Mouse (Mus musculus) midbrain, embryonic 13.5 days (tissue): Measurements from ENCODE around the gene Wfdc6b. TPM values are rescaled to one million over a fixed set of nuclear protein-coding genes. Genes with fewer than 3 reads are reported as not detected.
"Not testable (repeated sequence)": the region's sequence is repeated elsewhere in the genome, so short reads cannot be mapped to it uniquely, and the experiment has no call there.

Source experiments
- ATAC-seq: fragments of 200-750 bp; cut with Nextera tagmentation; 2 replicates; pipeline ENCODE4 v1.8.0; 2017; ENCODE audit warnings: mild to moderate bottlenecking, moderate TSS enrichment, moderate library complexity
- H3K27ac ChIP-seq: fragments of 300-500 bp; sonication (generic); 2 replicates; pipeline ENCODE4 v1.5.1; 2015; ENCODE audit warnings: inconsistent platforms, mild to moderate bottlenecking, moderate library complexity
- H3K27me3 ChIP-seq: fragments of 300-500 bp; sonication (generic); 2 replicates; pipeline ENCODE4 v1.6.1; 2015; ENCODE audit warnings: mild to moderate bottlenecking, inconsistent platforms
- H3K36me3 ChIP-seq: fragments of 300-500 bp; sonication (generic); 2 replicates; pipeline ENCODE4 v1.6.1; 2015; ENCODE audit warnings: mild to moderate bottlenecking, inconsistent platforms
- H3K4me1 ChIP-seq: fragments of 300-500 bp; sonication (generic); replicated peaks from 2 replicates; pipeline ENCODE4 v1.6.1; 2015; ENCODE audit warnings: inconsistent platforms
- H3K4me2 ChIP-seq: fragments of 300-500 bp; sonication (generic); replicated peaks from 2 replicates; pipeline ENCODE4 v1.6.1; 2015; ENCODE audit warnings: moderate library complexity, mild to moderate bottlenecking, inconsistent platforms
- H3K4me3 ChIP-seq: fragments of 300-500 bp; sonication (generic); replicated peaks from 2 replicates; pipeline ENCODE4 v1.5.1; 2015; ENCODE audit warnings: mild to moderate bottlenecking, inconsistent platforms
- H3K9ac ChIP-seq: fragments of 300-500 bp; sonication (generic); replicated peaks from 2 replicates; pipeline ENCODE4 v1.6.1; 2015; ENCODE audit warnings: mild to moderate bottlenecking, inconsistent platforms
- H3K9me3 ChIP-seq: fragments of 300-500 bp; sonication (generic); 2 replicates; pipeline ENCODE4 v1.6.1; 2016; ENCODE audit warnings: mild to moderate bottlenecking, inconsistent platforms
- WGBS: fragments of 180-500 bp; shearing (Covaris S2); methylation state at CpG from one replicate; pipeline ENCODE4 v1.1.7; 2015; 5-methylcytosine and 5-hydroxymethylcytosine counted together
- polyA plus RNA-seq: library from polyadenylated mRNA; unstranded; fragments of >200 nt; fragmentation: Nextera tagmentation; extraction: Ambion mirVana; gene quantifications from 2 replicates; pipeline ENCODE4 v1.2.1, GENCODE M21; 2015

Wfdc6b gene
- not detected in 2 replicates for polyA plus RNA-seq

DNA sequence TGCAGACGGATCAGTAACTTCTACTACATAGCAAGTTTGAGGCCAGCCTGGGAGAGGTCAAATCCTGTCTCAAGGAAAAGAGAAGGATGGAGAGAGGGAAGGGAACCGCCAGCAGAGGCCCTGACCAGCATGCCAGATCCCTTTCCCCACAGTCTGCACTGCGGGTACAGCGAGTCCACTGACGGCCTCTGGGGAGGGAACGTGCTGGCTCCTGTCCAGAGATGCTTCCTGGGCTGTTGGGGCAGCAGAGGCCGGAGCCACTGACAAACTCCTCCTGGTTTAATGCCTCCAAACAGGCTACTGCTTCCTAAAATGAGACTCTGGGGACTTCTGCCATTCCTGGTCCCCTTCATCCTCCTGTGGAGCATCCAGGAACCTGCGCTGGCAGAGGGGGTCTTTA is at the start of gene Wfdc6b, which contains the start of gene Wfdc8:
Wfdc6b (plus strand) TSS at position 52 of the 400 bp plus-strand sequence.
Wfdc8 (minus strand) TSS at position 156 of the 400 bp plus-strand sequence.
- H3K36me3 ChIP-seq, H3K4me3 ChIP-seq: not testable (repeated sequence)

GRCm38 (mm10) chr2:164564346-164564745 is 49.0 kb upstream of the Wfdc6b start:
- no peaks in the 10 kb centered on the region for H3K36me3 ChIP-seq
- no peak overlapping the region for H3K9ac ChIP-seq
- peaks cover 26% of the 10 kb centered on the region for H3K27me3 ChIP-seq
- H3K27ac ChIP-seq, result no peak overlapping the region
- no peaks in the 10 kb centered on the region for H3K9me3 ChIP-seq
- H3K4me2 ChIP-seq, result peak overlapping the region; percentile 92
- WGBS, result 77% methylated on average over 5 of the region's 5 CpGs
- ATAC-seq, result no peak
- H3K4me3 ChIP-seq, result no peak overlapping the region
- peaks cover 21% of the 10 kb centered on the region for H3K4me1 ChIP-seq

More for the DNA sequence above, at the start of gene Wfdc6b, which contains the start of gene Wfdc8:
- ATAC-seq, H3K27me3 ChIP-seq, H3K27ac ChIP-seq, H3K9ac ChIP-seq, H3K9me3 ChIP-seq, H3K4me2 ChIP-seq, H3K4me1 ChIP-seq: not testable (repeated sequence)
- WGBS, result 52% methylated on average over 8 of the region's 8 CpGs

GRCm38 (mm10) chr2:164566997-164567396 is 46.3 kb upstream of the Wfdc6b start:
- H3K4me2 ChIP-seq, result no peak overlapping the region
- H3K4me1 ChIP-seq, result peaks cover 21% of the 10 kb centered on the region
- no peak overlapping the region for H3K4me3 ChIP-seq
- no peaks in the 10 kb centered on the region for H3K36me3 ChIP-seq
- no peaks in the 10 kb centered on the region for H3K9me3 ChIP-seq
- ATAC-seq, result no peak
- no peak overlapping the region for H3K9ac ChIP-seq
- WGBS, result 94% methylated on average over 2 of the region's 2 CpGs
- no peak overlapping the region for H3K27ac ChIP-seq
- peaks cover 22% of the 10 kb centered on the region for H3K27me3 ChIP-seq

DNA sequence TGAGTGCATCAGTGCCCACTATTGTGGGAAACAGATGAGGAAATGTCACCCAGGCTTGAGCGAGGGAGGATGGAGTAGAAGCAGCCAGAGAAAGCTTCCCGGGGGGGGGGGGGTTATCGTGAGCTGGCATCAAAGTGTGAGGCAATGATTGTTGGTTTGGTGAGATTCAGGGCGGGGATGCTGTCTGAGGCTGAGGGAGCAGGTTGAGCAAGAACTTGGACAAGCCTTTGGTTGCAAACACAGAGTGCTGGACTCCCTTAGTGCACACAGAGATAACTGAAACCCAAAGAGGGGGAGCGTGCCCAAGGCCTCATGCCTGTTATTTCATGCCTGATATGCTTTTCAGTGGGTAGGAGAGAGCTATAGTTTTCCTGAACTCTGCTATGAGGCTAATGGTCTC is 45.9 kb upstream of the Wfdc6b start:
- Histone ChIP-seq H3K9ac (no peak overlapping the region), H3K4me3 (no peak overlapping the region)

DNA sequence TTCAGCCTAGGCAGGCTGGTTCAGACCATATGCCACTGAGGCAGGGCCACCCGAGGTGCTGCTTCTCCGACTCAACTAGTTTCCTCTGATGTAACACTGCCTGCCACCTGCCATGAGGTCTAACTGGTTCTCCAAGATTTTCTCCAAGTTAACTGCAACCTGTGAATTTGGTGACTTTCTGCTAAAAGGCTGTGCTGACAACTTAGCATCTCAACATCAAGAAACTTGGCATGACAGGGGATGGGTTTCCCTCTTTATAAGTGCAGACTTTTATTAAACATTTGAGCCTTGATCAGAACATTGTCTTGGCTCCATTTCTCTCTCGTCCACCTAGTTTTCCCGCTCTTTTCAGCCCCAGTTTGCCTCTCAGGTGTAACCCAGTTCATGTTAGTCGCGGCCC is 40.0 kb upstream of the Wfdc6b start, which contains the start of gene Spint3:
Spint3 (minus strand) TSS at position 101 of the 400 bp plus-strand sequence.
- not testable (repeated sequence) for H3K9me3 ChIP-seq, H3K4me1 ChIP-seq, H3K4me2 ChIP-seq, ATAC-seq, H3K4me3 ChIP-seq, H3K27me3 ChIP-seq, H3K27ac ChIP-seq, H3K36me3 ChIP-seq, H3K9ac ChIP-seq
- WGBS, result 84% methylated on average over 6 of the region's 6 CpGs

More for the DNA sequence above, 45.9 kb upstream of the Wfdc6b start:
- Histone ChIP-seq H3K4me2 (no peak overlapping the region), H3K9me3 (no peaks in the 10 kb centered on the region), H3K27me3 (peaks cover 17% of the 10 kb centered on the region), H3K4me1 (peaks cover 18% of the 10 kb centered on the region), H3K36me3 (no peaks in the 10 kb centered on the region), H3K27ac (no peak overlapping the region)
- 91% methylated on average over 5 of the region's 5 CpGs for WGBS
- no peak for ATAC-seq

DNA sequence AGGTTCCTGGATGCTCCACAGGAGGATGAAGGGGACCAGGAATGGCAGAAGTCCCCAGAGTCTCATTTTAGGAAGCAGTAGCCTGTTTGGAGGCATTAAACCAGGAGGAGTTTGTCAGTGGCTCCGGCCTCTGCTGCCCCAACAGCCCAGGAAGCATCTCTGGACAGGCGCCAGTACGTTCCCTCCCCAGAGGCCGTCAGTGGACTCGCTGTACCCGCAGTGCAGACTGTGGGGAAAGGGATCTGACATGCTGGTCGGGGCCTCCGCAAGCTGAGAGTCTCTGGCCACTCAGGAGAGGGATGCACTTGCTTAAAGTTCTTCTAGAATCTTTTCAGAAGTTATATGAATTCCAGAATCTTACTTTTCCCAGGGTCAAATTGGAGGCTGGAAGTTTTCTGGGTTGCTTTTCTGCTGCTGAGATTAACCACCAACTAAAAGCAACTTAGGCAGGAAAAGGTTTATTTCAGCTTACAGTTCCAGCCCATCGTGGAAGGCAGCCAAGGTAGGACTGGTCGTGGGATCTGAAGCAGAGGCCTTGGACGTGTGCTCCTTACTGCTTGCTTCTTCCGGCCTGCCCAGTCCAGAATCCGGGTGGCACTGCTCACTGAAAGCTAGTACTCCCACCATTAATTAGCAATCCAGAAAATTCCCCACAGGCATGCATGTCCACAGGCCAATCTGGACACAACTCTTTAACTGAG is 28.1 kb upstream of the Wfdc6b start, which contains the start of gene Wfdc6a:
Wfdc6a (minus strand) TSS at position 423 of the 701 bp plus-strand sequence.
- 55% methylated on average over 13 of the region's 13 CpGs for WGBS

DNA sequence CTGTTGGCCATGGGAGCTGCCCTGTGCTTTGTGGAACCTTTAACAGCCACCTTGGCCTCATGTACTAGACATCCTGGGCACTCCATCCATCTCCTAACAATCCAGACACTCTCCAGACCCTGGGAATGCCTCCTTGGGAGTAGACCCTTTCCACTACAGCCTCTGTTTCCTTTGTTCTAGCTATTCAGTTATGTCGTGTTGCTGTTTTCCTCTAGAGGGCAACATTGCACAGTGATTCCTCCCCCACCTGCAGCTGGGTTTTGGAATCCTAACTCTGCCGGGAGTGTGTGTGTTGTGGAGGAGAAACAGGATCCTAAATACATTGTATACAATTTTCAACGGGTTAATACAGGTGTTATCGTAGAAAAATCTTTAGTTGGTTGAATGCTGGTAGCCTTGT is 21.3 kb upstream of the Wfdc6b start:
- H3K9ac ChIP-seq, result no peak overlapping the region
- H3K36me3 ChIP-seq, result no peaks in the 10 kb centered on the region
- no peaks in the 10 kb centered on the region for H3K27me3 ChIP-seq
- no peak overlapping the region for H3K4me3 ChIP-seq
- no peak overlapping the region for H3K27ac ChIP-seq
- no peaks in the 10 kb centered on the region for H3K9me3 ChIP-seq
- no peaks in the 10 kb centered on the region for H3K4me1 ChIP-seq
- peak; percentile 65 for ATAC-seq
- WGBS, result 12% methylated on average over 4 of the region's 4 CpGs
- no peak overlapping the region for H3K4me2 ChIP-seq

More for the DNA sequence above, 28.1 kb upstream of the Wfdc6b start, which contains the start of gene Wfdc6a:
- H3K27ac ChIP-seq, H3K4me3 ChIP-seq, H3K9me3 ChIP-seq, ATAC-seq, H3K4me1 ChIP-seq, H3K4me2 ChIP-seq, H3K27me3 ChIP-seq, H3K36me3 ChIP-seq: not testable (repeated sequence)
- H3K9ac ChIP-seq, result 0 out of 2 replicates have a peak within 1 kb of the TSS, but pooled peaks have one; percentile 3

DNA sequence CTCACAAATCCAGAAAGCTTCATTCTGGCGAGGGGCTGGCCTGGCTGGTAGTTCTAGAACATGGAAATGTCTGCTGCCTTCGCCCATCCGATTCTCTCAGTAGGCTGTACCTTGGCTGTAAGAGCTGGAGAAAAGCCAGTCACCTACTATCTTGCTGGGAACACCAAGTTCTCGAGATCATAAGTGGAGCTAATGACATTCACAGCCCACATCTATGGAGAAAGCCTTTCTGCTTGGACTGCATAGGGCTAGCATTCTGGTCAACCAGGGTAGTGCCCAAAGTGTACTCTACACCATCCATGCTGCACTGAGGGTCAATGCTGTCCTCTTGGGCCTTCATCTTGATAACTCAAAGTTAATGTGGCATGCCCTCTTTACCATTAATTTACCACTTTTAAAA is 19.8 kb upstream of the Wfdc6b start, which contains the start of gene Eppin:
Eppin (minus strand) TSS at position 101 of the 400 bp plus-strand sequence.
- ATAC-seq, result no peak
- Histone ChIP-seq H3K9ac (no peak within 1 kb of the TSS), H3K27me3 (no peaks in the 10 kb centered on the region), H3K4me1 (no peaks in the 10 kb centered on the region), H3K4me3 (no peak within 1 kb of the TSS), H3K27ac (no peak within 1 kb of the TSS), H3K4me2 (no peak within 1 kb of the TSS), H3K9me3 (no peaks in the 10 kb centered on the region), H3K36me3 (no peaks in the 10 kb centered on the region)
- 77% methylated on average over 4 of the region's 4 CpGs for WGBS

GRCm38 (mm10) chr2:164600179-164600578 is 13.1 kb upstream of the Wfdc6b start:
- no peaks in the 10 kb centered on the region; the same call in 1 of the 2 replicates for H3K9me3 ChIP-seq
- no peaks in the 10 kb centered on the region for H3K4me1 ChIP-seq
- no peaks in the 10 kb centered on the region for H3K27me3 ChIP-seq
- H3K9ac ChIP-seq, result no peak overlapping the region
- no peak overlapping the region for H3K4me2 ChIP-seq
- no peak overlapping the region for H3K27ac ChIP-seq
- 70% methylated on average over 3 of the region's 3 CpGs for WGBS
- no peaks in the 10 kb centered on the region for H3K36me3 ChIP-seq
- ATAC-seq, result no peak
- no peak overlapping the region for H3K4me3 ChIP-seq

GRCm38 (mm10) chr2:164603482-164603881 is 9.8 kb upstream of the Wfdc6b start:
- WGBS, result 94% methylated on average over 3 of the region's 3 CpGs
- ATAC-seq, result no peak
- H3K4me1 ChIP-seq, result no peaks in the 10 kb centered on the region
- no peak overlapping the region for H3K4me3 ChIP-seq
- no peak overlapping the region for H3K27ac ChIP-seq
- no peak overlapping the region for H3K9ac ChIP-seq
- no peaks in the 10 kb centered on the region for H3K27me3 ChIP-seq
- no peaks in the 10 kb centered on the region; the same call in 1 of the 2 replicates for H3K9me3 ChIP-seq
- H3K4me2 ChIP-seq, result no peak overlapping the region
- H3K36me3 ChIP-seq, result no peaks in the 10 kb centered on the region

- Histone ChIP-seq H3K4me1 (no peaks in the 10 kb centered on the region), H3K36me3 (no peaks in the 10 kb centered on the region), H3K9me3 (no peaks in the 10 kb centered on the region; the same call in 1 of the 2 replicates), H3K9ac (no peak overlapping the region), H3K4me3 (no peak overlapping the region), H3K4me2 (no peak overlapping the region), H3K27ac (no peak overlapping the region), H3K27me3 (no peaks in the 10 kb centered on the region)
- WGBS, result 94% methylated on average over 8 of the region's 8 CpGs
- ATAC-seq, result no peak
Measured at GRCm38 (mm10) chr2:164604411-164604810, 8.9 kb upstream of the Wfdc6b start.

DNA sequence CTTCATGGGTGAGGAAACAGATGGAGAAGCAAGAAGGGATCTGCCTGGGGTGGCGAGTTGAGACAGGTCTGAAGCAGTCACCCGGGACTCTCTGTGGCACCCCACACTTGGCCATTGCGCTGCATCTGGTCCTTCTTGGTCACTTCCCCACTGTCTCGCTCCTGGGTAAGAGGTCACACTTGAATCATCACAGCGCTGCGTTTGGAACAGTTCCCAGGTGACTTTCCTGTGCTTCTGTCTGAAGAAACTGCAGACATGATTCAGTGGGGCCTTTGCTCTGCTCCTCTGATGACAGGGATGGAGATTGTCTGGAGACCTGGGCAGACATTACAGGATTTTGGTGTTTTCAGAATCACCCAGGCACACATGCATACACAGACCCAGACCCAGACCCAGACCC is 4.5 kb upstream of the Wfdc6b start:
- H3K36me3 ChIP-seq, result no peaks in the 10 kb centered on the region
- 85% methylated on average over 6 of the region's 6 CpGs for WGBS
- H3K27me3 ChIP-seq, result no peaks in the 10 kb centered on the region
- H3K4me2 ChIP-seq, result no peak overlapping the region
- no peak for ATAC-seq
- no peaks in the 10 kb centered on the region for H3K9me3 ChIP-seq
- H3K4me3 ChIP-seq, result no peak overlapping the region
- H3K4me1 ChIP-seq, result no peaks in the 10 kb centered on the region
- no peak overlapping the region for H3K27ac ChIP-seq
- no peak overlapping the region for H3K9ac ChIP-seq
